Mouse (Mus musculus) left cerebral cortex, adult 18-20 months (tissue): ENCODE data around the gene H2-Ab1. TPM values are rescaled to one million over a fixed set of nuclear protein-coding genes. Genes with fewer than 3 reads are reported as not detected.
"Not testable (repeated sequence)": the region's sequence is repeated elsewhere in the genome, so short reads cannot be mapped to it uniquely, and the experiment has no call there.

ENCODE experiments used
- DNase-seq, 2 experiments: peaks; one replicate each; pipeline ENCODE4 v3.0.0; 2021 to 2022; ENCODE audit warnings: low spot score in 2 of 2, mixed read lengths in 1 of 2
- long read RNA-seq, 2 experiments: library from polyadenylated mRNA; stranded (forward); transcript quantifications; one replicate each; pipeline ENCODE4 v2.0.0; 2021
- total RNA-seq, 2 experiments: library from RNA; stranded (reverse); gene quantifications; 2 replicates each; pipeline ENCODE4 v1.2.3; 2021

Gene H2-Ab1
- 1 to 10 TPM; 3.2 to 5.2 TPM for total RNA-seq
- long read RNA-seq, experiment 1, transcript H2-Ab1-201 (6 exons, 1,212 nt) = major isoform, 6 of 6 reads
- long read RNA-seq, experiment 1, partial matches to known transcripts = 0 of 6 reads
- long read RNA-seq, experiment 1, other reads (novel, unspliced or antisense) = 0 of 6 reads
- long read RNA-seq, experiment 2, transcript H2-Ab1-201 (6 exons, 1,212 nt) = major isoform, 7 of 7 reads
- long read RNA-seq, experiment 2, partial matches to known transcripts = 0 of 7 reads
- long read RNA-seq, experiment 2, other reads (novel, unspliced or antisense) = 0 of 7 reads

- DNase-seq = peak; percentile 78 to 84
These were observed at the start of gene H2-Ab1 for GRCm38 (mm10) chr17:34257594-34258375. Gene H2-Ab1 (plus strand): TSS chr17:34257689.

- DNase-seq = peak in 1 of 2 experiments; percentile 0
These were observed 49.6 kb upstream of the H2-Ab1 start for GRCm38 (mm10) chr17:34207866-34208265.

- DNase-seq = no peak
These were observed 49.1 kb upstream of the H2-Ab1 start for GRCm38 (mm10) chr17:34208421-34208820.

GRCm38 (mm10) chr17:34209680-34210079 lies 47.8 kb upstream of the H2-Ab1 start:
- DNase-seq = no peak

- no peak for DNase-seq
These were observed 46.9 kb upstream of the H2-Ab1 start for GRCm38 (mm10) chr17:34210599-34210998.

GRCm38 (mm10) chr17:34211746-34212365 lies 45.6 kb upstream of the H2-Ab1 start:
- DNase-seq = no peak

- DNase-seq = no peak
These were observed 43.6 kb upstream of the H2-Ab1 start for GRCm38 (mm10) chr17:34213936-34214335.

GRCm38 (mm10) chr17:34215176-34215575 lies 42.3 kb upstream of the H2-Ab1 start:
- no peak for DNase-seq

- no peak for DNase-seq
These were observed 40.1 kb upstream of the H2-Ab1 start for GRCm38 (mm10) chr17:34217216-34217928.

- no peak for DNase-seq
These were observed 39.5 kb upstream of the H2-Ab1 start for GRCm38 (mm10) chr17:34217986-34218385.

- peak in 1 of 2 experiments; percentile 17 for DNase-seq
These were observed 38.8 kb upstream of the H2-Ab1 start for GRCm38 (mm10) chr17:34218675-34219074.

GRCm38 (mm10) chr17:34219096-34219495 lies 38.4 kb upstream of the H2-Ab1 start:
- peak in 1 of 2 experiments; percentile 31 for DNase-seq

GRCm38 (mm10) chr17:34219801-34220200 lies 37.7 kb upstream of the H2-Ab1 start:
- DNase-seq = not testable (repeated sequence)

- DNase-seq = not testable (repeated sequence)
These were observed 37.1 kb upstream of the H2-Ab1 start for GRCm38 (mm10) chr17:34220401-34220800.

- DNase-seq = no peak
These were observed 32.7 kb upstream of the H2-Ab1 start for GRCm38 (mm10) chr17:34224816-34225215.

GRCm38 (mm10) chr17:34225426-34225825 lies 32.1 kb upstream of the H2-Ab1 start:
- no peak for DNase-seq

GRCm38 (mm10) chr17:34225911-34226310 lies 31.6 kb upstream of the H2-Ab1 start:
- DNase-seq = not testable (repeated sequence)

- DNase-seq = not testable (repeated sequence)
These were observed 26.5 kb upstream of the H2-Ab1 start for GRCm38 (mm10) chr17:34230971-34231370.

- DNase-seq = not testable (repeated sequence)
These were observed 25.5 kb upstream of the H2-Ab1 start for GRCm38 (mm10) chr17:34232021-34232420.

GRCm38 (mm10) chr17:34234926-34235325 lies 22.6 kb upstream of the H2-Ab1 start:
- peak; percentile 71 for DNase-seq

- DNase-seq = no peak
These were observed 20.8 kb upstream of the H2-Ab1 start for GRCm38 (mm10) chr17:34236691-34237090.
